Mouse (Mus musculus): ENCODE results near the gene Pip4k2b. TPM values are rescaled to one million over a fixed set of nuclear protein-coding genes. Genes with fewer than 3 reads are reported as not detected.

Pip4k2b gene
- polyA plus RNA-seq, 1 experiment from 2014 or later = 4.3 TPM

GRCm38 (mm10) chr11:97723709-97724108, 20.8 kb downstream of the Pip4k2b start:
- no peak overlapping the region for H3K4me3 ChIP-seq
- H3K9ac ChIP-seq = no peak overlapping the region
- no peak for ATAC-seq (ENCODE audit: low FRiP score)
- H3K27me3 ChIP-seq = no peaks in the 10 kb centered on the region
- no peaks in the 10 kb centered on the region for H3K4me1 ChIP-seq (replicated peaks)
- 84% methylated on average over 7 of the region's 7 CpGs for WGBS
- H3K36me3 ChIP-seq = peaks cover 100% of the 10 kb centered on the region
- H3K27ac ChIP-seq = no peak overlapping the region
- H3K9me3 ChIP-seq = peaks cover 5% of the 10 kb centered on the region; the same call in 1 of the 2 replicates
- no peak overlapping the region for H3K4me2 ChIP-seq

GRCm38 (mm10) chr11:97721338-97721737, 23.2 kb downstream of the Pip4k2b start:
- H3K4me2 ChIP-seq = no peak overlapping the region
- H3K4me1 ChIP-seq (replicated peaks) = no peaks in the 10 kb centered on the region
- H3K27ac ChIP-seq = no peak overlapping the region
- peaks cover 99% of the 10 kb centered on the region for H3K36me3 ChIP-seq
- no peak overlapping the region for H3K9ac ChIP-seq
- no peaks in the 10 kb centered on the region for H3K27me3 ChIP-seq
- WGBS = 97% methylated on average over 4 of the region's 4 CpGs
- H3K9me3 ChIP-seq = peaks cover 5% of the 10 kb centered on the region; the same call in 1 of the 2 replicates
- no peak for ATAC-seq (ENCODE audit: low FRiP score)
- no peak overlapping the region for H3K4me3 ChIP-seq

DNA sequence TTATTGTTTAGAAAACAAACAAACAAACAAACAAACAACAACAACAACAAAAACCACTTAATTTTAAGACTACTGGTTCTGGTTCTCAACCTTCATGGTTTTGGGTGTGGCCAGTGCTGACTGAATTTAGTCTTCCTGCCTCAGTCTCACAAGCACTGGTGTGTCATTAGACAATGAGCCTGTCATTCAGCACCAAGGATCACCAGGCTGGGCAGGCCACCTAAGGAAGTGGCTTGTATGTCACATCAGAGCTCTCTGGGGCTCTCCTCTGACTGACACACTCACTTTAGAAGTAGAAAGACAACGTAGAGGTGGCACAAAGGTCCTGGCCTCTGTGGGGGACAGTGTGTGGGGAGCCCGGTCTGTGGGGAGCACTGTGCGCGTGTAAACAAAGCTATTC, 25.5 kb downstream of the Pip4k2b start:
- WGBS = 85% methylated on average over 4 of the region's 4 CpGs
- H3K9ac ChIP-seq = no peak overlapping the region
- peaks cover 97% of the 10 kb centered on the region for H3K36me3 ChIP-seq
- H3K27ac ChIP-seq = no peak overlapping the region
- ATAC-seq (ENCODE audit: low FRiP score) = no peak
- no peaks in the 10 kb centered on the region for H3K27me3 ChIP-seq
- no peak overlapping the region for H3K4me2 ChIP-seq
- peaks cover 5% of the 10 kb centered on the region; the same call in 1 of the 2 replicates for H3K9me3 ChIP-seq
- H3K4me1 ChIP-seq (replicated peaks) = no peaks in the 10 kb centered on the region
- H3K4me3 ChIP-seq = no peak overlapping the region

GRCm38 (mm10) chr11:97718281-97718860, 26.1 kb downstream of the Pip4k2b start:
- 87% methylated on average over 15 of the region's 15 CpGs for WGBS
- no peak overlapping the region for H3K27ac ChIP-seq

GRCm38 (mm10) chr11:97717369-97718280, 26.9 kb downstream of the Pip4k2b start:
- no peak for ATAC-seq (ENCODE audit: low FRiP score)
- 89% methylated on average over 26 of the region's 26 CpGs for WGBS

More at GRCm38 (mm10) chr11:97718281-97718860, 26.1 kb downstream of the Pip4k2b start:
- no peak overlapping the region for H3K9ac ChIP-seq
- H3K27me3 ChIP-seq = no peaks in the 10 kb centered on the region
- H3K9me3 ChIP-seq = peaks cover 5% of the 10 kb centered on the region; the same call in 1 of the 2 replicates
- H3K36me3 ChIP-seq = peaks cover 97% of the 10 kb centered on the region
- no peak for ATAC-seq (ENCODE audit: low FRiP score)
- no peaks in the 10 kb centered on the region for H3K4me1 ChIP-seq (replicated peaks)
- H3K4me2 ChIP-seq = no peak overlapping the region
- H3K4me3 ChIP-seq = no peak overlapping the region

GRCm38 (mm10) chr11:97716021-97716420, 28.5 kb downstream of the Pip4k2b start:
- Histone ChIP-seq H3K9me3 (no peaks in the 10 kb centered on the region), H3K36me3 (peaks cover 96% of the 10 kb centered on the region), H3K4me2 (no peak overlapping the region), H3K9ac (no peak overlapping the region), H3K27ac (no peak overlapping the region), H3K4me3 (no peak overlapping the region), H3K27me3 (no peaks in the 10 kb centered on the region), H3K4me1 (replicated peaks) (no peaks in the 10 kb centered on the region)
- ATAC-seq (ENCODE audit: low FRiP score) = no peak
- 90% methylated on average over 8 of the region's 8 CpGs for WGBS

More at GRCm38 (mm10) chr11:97717369-97718280, 26.9 kb downstream of the Pip4k2b start:
- Histone ChIP-seq H3K27me3 (no peaks in the 10 kb centered on the region), H3K27ac (no peak overlapping the region), H3K9me3 (peaks cover 5% of the 10 kb centered on the region; the same call in 1 of the 2 replicates), H3K4me3 (no peak overlapping the region), H3K4me1 (replicated peaks) (no peaks in the 10 kb centered on the region), H3K4me2 (no peak overlapping the region), H3K36me3 (peaks cover 96% of the 10 kb centered on the region), H3K9ac (no peak overlapping the region)

GRCm38 (mm10) chr11:97714784-97715760, 29.4 kb downstream of the Pip4k2b start:
- Histone ChIP-seq H3K27me3 (no peaks in the 10 kb centered on the region), H3K4me3 (no peak overlapping the region), H3K4me2 (no peak overlapping the region), H3K27ac (no peak overlapping the region), H3K9me3 (no peaks in the 10 kb centered on the region), H3K9ac (no peak overlapping the region), H3K36me3 (peaks cover 87% of the 10 kb centered on the region), H3K4me1 (replicated peaks) (no peaks in the 10 kb centered on the region)
- 91% methylated on average over 14 of the region's 14 CpGs for WGBS
- no peak for ATAC-seq (ENCODE audit: low FRiP score)

GRCm38 (mm10) chr11:97714356-97714755, 30.1 kb downstream of the Pip4k2b start:
- Histone ChIP-seq H3K4me1 (replicated peaks) (no peaks in the 10 kb centered on the region), H3K4me2 (no peak overlapping the region), H3K9ac (no peak overlapping the region), H3K36me3 (peaks cover 81% of the 10 kb centered on the region), H3K9me3 (no peaks in the 10 kb centered on the region), H3K27me3 (no peaks in the 10 kb centered on the region), H3K4me3 (no peak overlapping the region), H3K27ac (no peak overlapping the region)
- ATAC-seq (ENCODE audit: low FRiP score) = no peak
- WGBS = 92% methylated on average over 3 of the region's 3 CpGs

GRCm38 (mm10) chr11:97713896-97714295, 30.6 kb downstream of the Pip4k2b start:
- no peak overlapping the region for H3K4me2 ChIP-seq
- H3K9me3 ChIP-seq = no peaks in the 10 kb centered on the region
- H3K4me3 ChIP-seq = no peak overlapping the region
- ATAC-seq (ENCODE audit: low FRiP score) = no peak
- 0 out of 2 replicates have a peak overlapping the region, but pooled peaks have one; percentile 3 for H3K27ac ChIP-seq
- 93% methylated on average over 8 of the region's 8 CpGs for WGBS
- no peak overlapping the region for H3K9ac ChIP-seq
- peaks cover 81% of the 10 kb centered on the region for H3K36me3 ChIP-seq
- H3K4me1 ChIP-seq (replicated peaks) = no peaks in the 10 kb centered on the region
- no peaks in the 10 kb centered on the region for H3K27me3 ChIP-seq

- no peak overlapping the region for H3K27ac ChIP-seq
- H3K4me1 ChIP-seq (replicated peaks) = no peaks in the 10 kb centered on the region
- no peak overlapping the region for H3K9ac ChIP-seq
- H3K9me3 ChIP-seq = no peaks in the 10 kb centered on the region
- no peak for ATAC-seq (ENCODE audit: low FRiP score)
- no peaks in the 10 kb centered on the region for H3K27me3 ChIP-seq
- H3K36me3 ChIP-seq = peaks cover 81% of the 10 kb centered on the region
- H3K4me3 ChIP-seq = no peak overlapping the region
- H3K4me2 ChIP-seq = no peak overlapping the region
- WGBS = 93% methylated on average over 15 of the region's 15 CpGs
Observed at GRCm38 (mm10) chr11:97712286-97712685, 32.2 kb downstream of the Pip4k2b start.

GRCm38 (mm10) chr11:97711200-97711900, 33.2 kb downstream of the Pip4k2b start:
- no peaks in the 10 kb centered on the region for H3K4me1 ChIP-seq (replicated peaks)
- no peak overlapping the region for H3K4me3 ChIP-seq
- peaks cover 82% of the 10 kb centered on the region for H3K36me3 ChIP-seq
- no peak for ATAC-seq (ENCODE audit: low FRiP score)
- no peaks in the 10 kb centered on the region for H3K9me3 ChIP-seq
- H3K9ac ChIP-seq = no peak overlapping the region
- no peaks in the 10 kb centered on the region for H3K27me3 ChIP-seq
- 87% methylated on average over 13 of the region's 13 CpGs for WGBS
- no peak overlapping the region for H3K4me2 ChIP-seq
- no peak overlapping the region for H3K27ac ChIP-seq
